Mouse (Mus musculus): ENCODE measurements around the gene Msl2.

- TF ChIP-seq EP300 (IDR thresholded peaks at IDR 0.05; ENCODE audit: low read depth) (no peak), CTCF (IDR thresholded peaks at IDR 0.05; ENCODE audit: low read depth) (no peak)
Observed at GRCm38 (mm10) chr9:101102288-101102687, 28.4 kb downstream of the Msl2 start.
